Mouse (Mus musculus): ENCODE measurements around the gene Tasp1. TPM values are rescaled to one million over a fixed set of nuclear protein-coding genes. Genes with fewer than 3 reads are reported as not detected.
"Not testable (repeated sequence)": the region's sequence is repeated elsewhere in the genome, so short reads cannot be mapped to it uniquely, and the experiment has no call there.

The Tasp1 gene
- total and polyA plus RNA-seq, 2 experiments: 2.1 to 13.3 TPM

DNA sequence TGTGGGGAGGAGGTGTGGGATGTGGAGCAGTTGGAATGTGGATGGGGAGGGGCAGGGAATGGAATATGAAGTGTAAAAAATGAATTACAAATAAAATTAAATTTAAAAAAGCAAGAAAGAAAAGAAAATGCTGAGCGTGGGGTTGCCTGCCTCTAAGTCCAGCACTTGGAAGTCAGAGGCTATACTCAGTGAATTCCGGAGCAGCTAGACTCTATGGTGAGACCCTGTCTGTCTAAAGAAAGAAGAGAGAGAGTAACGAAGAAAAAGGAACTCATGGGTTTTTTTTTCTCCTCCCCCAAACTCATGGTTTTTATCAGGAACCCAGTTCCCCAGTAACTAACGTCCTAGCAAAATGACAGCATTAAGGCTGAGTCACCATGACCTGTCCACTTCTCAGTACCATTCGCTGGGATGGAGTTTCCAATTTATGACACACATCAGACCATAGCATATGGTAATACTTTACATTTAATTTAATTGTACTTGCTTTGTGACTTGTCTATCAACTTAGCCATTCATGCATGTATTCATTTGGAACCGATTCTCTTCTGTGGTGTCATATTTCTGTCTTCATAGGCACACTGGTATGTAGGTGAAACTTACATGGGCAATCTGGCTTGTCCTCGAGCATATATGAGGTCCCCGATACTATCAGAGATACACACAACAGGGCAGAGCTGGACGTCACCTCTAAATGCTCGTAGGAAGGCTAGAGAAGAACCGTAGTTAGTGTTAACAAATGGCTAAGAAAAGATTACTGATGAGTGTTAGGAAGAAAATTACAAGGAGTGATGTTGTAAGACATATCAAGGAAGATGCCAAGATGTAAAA lies 14.4 kb upstream of the Tasp1 start:
- no peaks in the 10 kb centered on the region for H3K27me3 ChIP-seq (ENCODE audit: control insufficient read depth, insufficient read depth, low read length)
- H3K36me3 ChIP-seq (ENCODE audit: control insufficient read depth, insufficient read depth, low read length): no peaks in the 10 kb centered on the region
- H3K4me1 ChIP-seq (ENCODE audit: control insufficient read depth, insufficient read depth, low read length): no peaks in the 10 kb centered on the region
- no peak for DNase-seq (ENCODE audit: extremely low read depth, low read depth, low spot score)
- 87% methylated on average over 11 of the region's 11 CpGs for WGBS
- no peak overlapping the region for H3K4me3 ChIP-seq (ENCODE audit: insufficient read depth, low read depth, low read length)
- no peak overlapping the region for H3K9ac ChIP-seq (ENCODE audit: low read depth, low read length)
- H3K79me2 ChIP-seq (ENCODE audit: control insufficient read depth, insufficient read depth, low read length): no peaks in the 10 kb centered on the region
- TF ChIP-seq POLR2A (IDR thresholded peaks at IDR 0.05; ENCODE audit: extremely low read depth, insufficient read depth, low read length): no peak
- TF ChIP-seq CTCF (IDR thresholded peaks at IDR 0.05; ENCODE audit: low read depth, low read length): no peak
- no peak overlapping the region for H3K27ac ChIP-seq (replicated peaks; ENCODE audit: insufficient read depth, low read depth, low read length)

GRCm38 (mm10) chr2:140079284-140079683 lies 12.7 kb upstream of the Tasp1 start:
- DNase-seq (ENCODE audit: extremely low read depth, low read depth, low spot score); H3K9ac ChIP-seq (ENCODE audit: low read depth, low read length); H3K79me2 ChIP-seq (ENCODE audit: control insufficient read depth, insufficient read depth, low read length); H3K4me3 ChIP-seq (ENCODE audit: insufficient read depth, low read depth, low read length); H3K4me1 ChIP-seq (ENCODE audit: control insufficient read depth, insufficient read depth, low read length); H3K27ac ChIP-seq (replicated peaks; ENCODE audit: insufficient read depth, low read depth, low read length); H3K36me3 ChIP-seq (ENCODE audit: control insufficient read depth, insufficient read depth, low read length); H3K27me3 ChIP-seq (ENCODE audit: control insufficient read depth, insufficient read depth, low read length): not testable (repeated sequence)

- no peak for DNase-seq (ENCODE audit: extremely low read depth, low read depth, low spot score)
- Histone ChIP-seq H3K27ac (replicated peaks; ENCODE audit: insufficient read depth, low read depth, low read length) (no peak overlapping the region), H3K4me1 (ENCODE audit: control insufficient read depth, insufficient read depth, low read length) (no peaks in the 10 kb centered on the region), H3K9ac (ENCODE audit: low read depth, low read length) (no peak overlapping the region), H3K79me2 (ENCODE audit: control insufficient read depth, insufficient read depth, low read length) (no peaks in the 10 kb centered on the region), H3K4me3 (ENCODE audit: insufficient read depth, low read depth, low read length) (no peak overlapping the region), H3K36me3 (ENCODE audit: control insufficient read depth, insufficient read depth, low read length) (no peaks in the 10 kb centered on the region), H3K27me3 (ENCODE audit: control insufficient read depth, insufficient read depth, low read length) (no peaks in the 10 kb centered on the region)
- TF ChIP-seq CTCF (IDR thresholded peaks at IDR 0.05; ENCODE audit: low read depth, low read length) (no peak), POLR2A (IDR thresholded peaks at IDR 0.05; ENCODE audit: extremely low read depth, insufficient read depth, low read length) (no peak)
- WGBS: 50% methylated on average over 6 of the region's 6 CpGs
Measured at GRCm38 (mm10) chr2:140078600-140079280, 12.1 kb upstream of the Tasp1 start.

GRCm38 (mm10) chr2:140077476-140077875 lies 10.9 kb upstream of the Tasp1 start:
- H3K79me2 ChIP-seq (ENCODE audit: control insufficient read depth, insufficient read depth, low read length): no peaks in the 10 kb centered on the region
- no peaks in the 10 kb centered on the region for H3K36me3 ChIP-seq (ENCODE audit: control insufficient read depth, insufficient read depth, low read length)
- WGBS: 45% methylated on average over 1 of the region's 1 CpGs
- TF ChIP-seq POLR2A (IDR thresholded peaks at IDR 0.05; ENCODE audit: extremely low read depth, insufficient read depth, low read length): no peak
- no peak for TF ChIP-seq CTCF (IDR thresholded peaks at IDR 0.05; ENCODE audit: low read depth, low read length)
- no peaks in the 10 kb centered on the region for H3K4me1 ChIP-seq (ENCODE audit: control insufficient read depth, insufficient read depth, low read length)
- no peaks in the 10 kb centered on the region; the same call in 1 of the 2 replicates for H3K27me3 ChIP-seq (ENCODE audit: control insufficient read depth, insufficient read depth, low read length)
- H3K9ac ChIP-seq (ENCODE audit: low read depth, low read length): no peak overlapping the region
- DNase-seq (ENCODE audit: extremely low read depth, low read depth, low spot score): no peak
- no peak overlapping the region for H3K27ac ChIP-seq (replicated peaks; ENCODE audit: insufficient read depth, low read depth, low read length)
- no peak overlapping the region for H3K4me3 ChIP-seq (ENCODE audit: insufficient read depth, low read depth, low read length)

GRCm38 (mm10) chr2:140075150-140075549 lies 8.5 kb upstream of the Tasp1 start:
- no peaks in the 10 kb centered on the region for H3K79me2 ChIP-seq (ENCODE audit: control insufficient read depth, insufficient read depth, low read length)
- no peak overlapping the region for H3K4me3 ChIP-seq (ENCODE audit: insufficient read depth, low read depth, low read length)
- H3K9ac ChIP-seq (ENCODE audit: low read depth, low read length): no peak overlapping the region
- no peak for DNase-seq (ENCODE audit: extremely low read depth, low read depth, low spot score)
- H3K27ac ChIP-seq (replicated peaks; ENCODE audit: insufficient read depth, low read depth, low read length): no peak overlapping the region
- no peaks in the 10 kb centered on the region for H3K4me1 ChIP-seq (ENCODE audit: control insufficient read depth, insufficient read depth, low read length)
- TF ChIP-seq CTCF (IDR thresholded peaks at IDR 0.05; ENCODE audit: low read depth, low read length): no peak
- TF ChIP-seq POLR2A (IDR thresholded peaks at IDR 0.05; ENCODE audit: extremely low read depth, insufficient read depth, low read length): no peak
- 80% methylated on average over 3 of the region's 3 CpGs for WGBS
- H3K27me3 ChIP-seq (ENCODE audit: control insufficient read depth, insufficient read depth, low read length): no peaks in the 10 kb centered on the region; the same call in 1 of the 2 replicates
- H3K36me3 ChIP-seq (ENCODE audit: control insufficient read depth, insufficient read depth, low read length): no peaks in the 10 kb centered on the region

DNA sequence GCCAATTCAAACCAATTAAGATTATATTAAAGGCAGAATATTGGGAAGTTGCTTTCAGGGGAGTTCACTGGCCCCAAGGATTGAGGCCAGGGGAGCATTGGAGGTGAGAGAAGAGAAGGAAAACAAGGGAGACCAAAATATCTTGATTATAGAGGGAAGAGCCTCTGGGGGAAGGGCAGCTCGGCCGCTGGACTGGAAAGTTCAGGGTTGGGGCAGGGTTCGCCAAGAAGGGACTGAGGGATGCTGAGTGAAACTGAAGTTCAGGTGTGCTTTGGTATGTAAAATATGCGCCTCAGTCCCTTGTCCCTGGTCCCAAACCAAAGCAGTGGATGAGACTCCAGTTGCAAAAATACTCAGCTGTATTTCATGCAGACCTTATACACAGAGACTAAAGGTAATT lies 911 bp upstream of the Tasp1 start:
- DNase-seq (ENCODE audit: extremely low read depth, low read depth, low spot score): no peak
- no peaks in the 10 kb centered on the region for H3K27me3 ChIP-seq (ENCODE audit: control insufficient read depth, insufficient read depth, low read length)
- 59% methylated on average over 4 of the region's 4 CpGs for WGBS
- no peak overlapping the region for H3K4me3 ChIP-seq (ENCODE audit: insufficient read depth, low read depth, low read length)
- H3K79me2 ChIP-seq (ENCODE audit: control insufficient read depth, insufficient read depth, low read length): peaks cover 2% of the 10 kb centered on the region; the same call in 1 of the 2 replicates
- TF ChIP-seq CTCF (IDR thresholded peaks at IDR 0.05; ENCODE audit: low read depth, low read length) (no peak), POLR2A (IDR thresholded peaks at IDR 0.05; ENCODE audit: extremely low read depth, insufficient read depth, low read length) (no peak)
- no peak overlapping the region for H3K9ac ChIP-seq (ENCODE audit: low read depth, low read length)
- no peaks in the 10 kb centered on the region; the same call in 1 of the 2 replicates for H3K4me1 ChIP-seq (ENCODE audit: control insufficient read depth, insufficient read depth, low read length)
- H3K27ac ChIP-seq (replicated peaks; ENCODE audit: insufficient read depth, low read depth, low read length): no peak overlapping the region
- no peaks in the 10 kb centered on the region for H3K36me3 ChIP-seq (ENCODE audit: control insufficient read depth, insufficient read depth, low read length)

Data from liver, adult 2 months (tissue).